24 mouse cellular contexts compared by ENCODE assay signal in the genomic region with DNA sequence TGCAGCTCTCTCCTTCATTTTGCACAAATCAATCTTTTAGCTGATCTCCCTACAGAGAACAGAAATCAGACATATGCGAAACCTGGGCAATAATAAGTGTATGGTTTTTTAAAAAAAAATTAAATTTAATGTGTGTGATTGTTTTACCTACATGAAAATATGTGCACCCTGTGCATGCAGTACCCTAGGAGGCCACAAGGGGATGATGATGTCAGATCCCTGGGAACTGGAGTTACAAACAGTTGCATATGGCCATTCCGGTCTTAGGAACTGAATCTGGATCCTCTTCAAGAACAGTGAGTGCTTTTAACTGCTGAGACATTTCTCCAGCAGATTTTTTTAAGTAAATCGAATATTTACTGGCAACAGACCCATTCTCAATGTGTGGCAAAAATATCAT.
DNase-seq lines count a peak whose midpoint lies in the region; ATAC-seq and TF ChIP-seq lines count a peak whose summit lies in the region.
"Had no signal": no experiment of that assay in that cellular context is flagged by ENCODE, and none has a peak within 500 bp of the region (broad histone marks: within the 10 kb centered on the region; RNA-seq: fewer than 3 reads in every experiment).

No protein-coding gene starts in this region.

- H3K9ac ChIP-seq in heart, adult 2 months (ENCODE audit: low read depth, low read length): no peak overlapping the region
- no peak overlapping the region for H3K9ac ChIP-seq in liver, embryonic 14.5 days (replicated peaks)
- H3K9ac ChIP-seq: embryonic facial prominence, embryonic 12.5 days; hindbrain, embryonic 14.5 days; limb, embryonic 12.5 days; liver, embryonic 13.5 days had no signal

- no peaks in the 10 kb centered on the region; the same call in 1 of the 2 replicates for H3K9me3 ChIP-seq in liver, embryonic 14.5 days (ENCODE audit: control insufficient read depth, low read length)
- no peaks in the 10 kb centered on the region for H3K9me3 ChIP-seq in E14TG2a.4 (ENCODE audit: low read length)
- H3K9me3 ChIP-seq: embryonic facial prominence, embryonic 12.5 days; heart, embryonic 10.5 days; limb, embryonic 12.5 days had no signal

- no peaks in the 10 kb centered on the region for H3K79me2 ChIP-seq in heart, adult 2 months (replicated peaks; ENCODE audit: control insufficient read depth, insufficient read depth, low read length)

- 0 out of 2 replicates have a peak, but pooled peaks have one; percentile 17 for TF ChIP-seq CTCF in heart, adult 2 months (IDR thresholded peaks at IDR 0.05)
- TF ChIP-seq CTCF in liver, embryonic 14.5 days (IDR thresholded peaks at IDR 0.05; ENCODE audit: low read depth): peak; percentile 17; the same call in 1 of the 2 replicates
- TF ChIP-seq CTCF in E14TG2a.4 (conservative IDR thresholded peaks at IDR 0.05; ENCODE audit: low read length): peak; percentile 92

- no peak overlapping the region for H3K27ac ChIP-seq in heart, adult 2 months
- H3K27ac ChIP-seq in liver, embryonic 14.5 days: no peak overlapping the region
- H3K27ac ChIP-seq: embryonic facial prominence, embryonic 12.5 days; heart, embryonic 10.5 days; hindbrain, embryonic 14.5 days; limb, embryonic 12.5 days; liver, embryonic 13.5 days had no signal

- 78% methylated on average over 3 of the region's 3 CpGs for WGBS in heart, adult 2 months
- 55% methylated on average over 3 of the region's 3 CpGs for WGBS in liver, embryonic 14.5 days (ENCODE audit: insufficient replicate concordance)

- no peaks in the 10 kb centered on the region for H3K4me1 ChIP-seq in heart, adult 2 months (ENCODE audit: control insufficient read depth, insufficient read depth, low read length)
- no peaks in the 10 kb centered on the region for H3K4me1 ChIP-seq in liver, embryonic 14.5 days (replicated peaks; ENCODE audit: control insufficient read depth in 2 of 2, insufficient read depth in 2 of 2, low read length in 1 of 2)
- no peaks in the 10 kb centered on the region for H3K4me1 ChIP-seq in E14TG2a.4 (replicated peaks; ENCODE audit: low read depth, low read length)
- H3K4me1 ChIP-seq: heart, embryonic 10.5 days; liver, embryonic 13.5 days had no signal

- no peak for TF ChIP-seq EP300 in heart, adult 2 months (IDR thresholded peaks at IDR 0.05; ENCODE audit: insufficient read depth, low read depth, low read length)
- TF ChIP-seq EP300 in liver, embryonic 14.5 days (IDR thresholded peaks at IDR 0.05; ENCODE audit: low read depth): no peak

- H3K4me3 ChIP-seq in heart, adult 2 months: no peak overlapping the region
- no peak overlapping the region for H3K4me3 ChIP-seq in liver, embryonic 14.5 days (ENCODE audit: insufficient read depth in 1 of 2, low read depth in 2 of 2, low read length in 2 of 2)
- H3K4me3 ChIP-seq in E14TG2a.4 (replicated peaks; ENCODE audit: low read length): no peak overlapping the region
- H3K4me3 ChIP-seq: embryonic facial prominence, embryonic 12.5 days; heart, embryonic 10.5 days; limb, embryonic 12.5 days; liver, embryonic 13.5 days had no signal

- no peaks in the 10 kb centered on the region for H3K36me3 ChIP-seq in heart, adult 2 months (ENCODE audit: control insufficient read depth, insufficient read depth, low read length)
- H3K36me3 ChIP-seq in liver, embryonic 14.5 days (replicated peaks; ENCODE audit: control insufficient read depth, insufficient read depth, low read depth): no peaks in the 10 kb centered on the region
- no peaks in the 10 kb centered on the region for H3K36me3 ChIP-seq in E14TG2a.4 (ENCODE audit: insufficient read depth, low read length)
- H3K36me3 ChIP-seq: embryonic facial prominence, embryonic 12.5 days; G1E; heart, embryonic 10.5 days; limb, embryonic 12.5 days; liver, embryonic 13.5 days had no signal

- DNase-seq in heart, adult 2 months: no peak
- no peak for DNase-seq in heart, adult 11 months
- DNase-seq in liver, embryonic 14.5 days (ENCODE audit: low read depth in 3 of 3, low spot score in 3 of 3): no peak
- DNase-seq in liver: no peak
- DNase-seq in ZHBTc4 (ENCODE audit: low read depth, low spot score): peak; percentile 46
- DNase-seq in layer of hippocampus, adult 8-10 months (ENCODE audit: low spot score in 2 of 2): no peak
- DNase-seq in layer of hippocampus, adult 11-12 months (ENCODE audit: low spot score): no peak
- DNase-seq: adrenal gland, adult 8-10 months; cerebellum, adult 18-20 months; cerebellum, postnatal 25 days; gastrocnemius, postnatal 36 days; heart, postnatal 4 days; kidney, adult 18-20 months; kidney, postnatal 4 days; liver, embryonic 13.5 days; lung, postnatal 14 days had no signal

- no peaks in the 10 kb centered on the region for H3K27me3 ChIP-seq in heart, adult 2 months (ENCODE audit: control insufficient read depth, insufficient read depth, low read length)
- H3K27me3 ChIP-seq in liver, embryonic 14.5 days (ENCODE audit: control insufficient read depth, insufficient read depth, low read length): no peaks in the 10 kb centered on the region
- H3K27me3 ChIP-seq in E14TG2a.4 (ENCODE audit: insufficient read depth, low read length): no peaks in the 10 kb centered on the region
- H3K27me3 ChIP-seq: embryonic facial prominence, embryonic 12.5 days; limb, embryonic 12.5 days; liver, embryonic 13.5 days had no signal

- ATAC-seq in liver, embryonic 14.5 days (ENCODE audit: insufficient read depth): no peak
- ATAC-seq: CD4-positive, CD25-positive, alpha-beta regulatory T cell, adult 4 months had no signal

- no peak for TF ChIP-seq POLR2A in heart, adult 2 months (IDR thresholded peaks at IDR 0.05; ENCODE audit: insufficient read depth, low read depth, low read length)

- no peak overlapping the region for H3K4me2 ChIP-seq in liver, embryonic 14.5 days (ENCODE audit: low read depth)
- H3K4me2 ChIP-seq: embryonic facial prominence, embryonic 12.5 days; hindbrain, embryonic 14.5 days; limb, embryonic 12.5 days; liver, embryonic 13.5 days; midbrain, embryonic 11.5 days had no signal

- intact Hi-C loops in heart, adult 2 months (cut with DNase I): no loop called here

Comparison
In these comparisons a context has a peak if more than half of its experiments do, and no peak if none do; other contexts are left out.
1. CTCF ChIP-seq: peak in every context shown above with its lines; median percentile 92 in E14TG2a.4; 17 in heart, adult 2 months; 17 in liver, embryonic 14.5 days.